Mouse (Mus musculus) lung, embryonic 15.5 days (tissue): ENCODE results near the gene Zfp963. TPM values are rescaled to one million over a fixed set of nuclear protein-coding genes. Genes with fewer than 3 reads are reported as not detected.

Source experiments
- ATAC-seq: fragments of 200-750 bp; cut with Nextera tagmentation; 2 replicates; pipeline ENCODE4 v1.8.0; 2017; ENCODE audit warnings: moderate number of reproducible peaks, borderline replicate concordance; ENCODE audit not compliant: low FRiP score, low TSS enrichment; ENCODE audit errors: extremely low read depth
- H3K27ac ChIP-seq: fragments of 300-500 bp; sonication (generic); 2 replicates; pipeline ENCODE4 v1.5.1; 2015; ENCODE audit warnings: moderate library complexity, mild to moderate bottlenecking, inconsistent platforms
- H3K27me3 ChIP-seq: fragments of 300-500 bp; sonication (generic); 2 replicates; pipeline ENCODE4 v1.6.1; 2015; ENCODE audit warnings: inconsistent platforms
- H3K36me3 ChIP-seq: fragments of 300-500 bp; sonication (generic); 2 replicates; pipeline ENCODE4 v1.6.1; 2015; ENCODE audit warnings: inconsistent platforms
- H3K4me1 ChIP-seq: fragments of 300-500 bp; sonication (generic); 2 replicates; pipeline ENCODE4 v1.6.1; 2015; ENCODE audit warnings: inconsistent platforms
- H3K4me2 ChIP-seq: fragments of 300-500 bp; sonication (generic); 2 replicates; pipeline ENCODE4 v1.6.1; 2015; ENCODE audit warnings: inconsistent platforms, mild to moderate bottlenecking, moderate library complexity
- H3K4me3 ChIP-seq: fragments of 300-500 bp; sonication (generic); 2 replicates; pipeline ENCODE4 v1.5.1; 2015; ENCODE audit warnings: mild to moderate bottlenecking, inconsistent platforms
- H3K9ac ChIP-seq: fragments of 300-500 bp; sonication (generic); 2 replicates; pipeline ENCODE4 v1.6.1; 2015; ENCODE audit warnings: inconsistent platforms
- H3K9me3 ChIP-seq: fragments of 300-500 bp; sonication (generic); 2 replicates; pipeline ENCODE4 v1.6.1; 2016; ENCODE audit warnings: inconsistent platforms
- WGBS: fragments of 180-500 bp; shearing (Covaris S2); methylation state at CpG from one replicate; pipeline ENCODE4 v1.1.7; 2015; 5-methylcytosine and 5-hydroxymethylcytosine counted together
- polyA plus RNA-seq: library from polyadenylated mRNA; unstranded; fragments of >200 nt; fragmentation: Nextera tagmentation; extraction: Ambion mirVana; gene quantifications from 2 replicates; pipeline ENCODE4 v1.2.1, GENCODE M21; 2015

The Zfp963 gene
- polyA plus RNA-seq, 1 experiment from 2014 or later, result 6.6 TPM

DNA sequence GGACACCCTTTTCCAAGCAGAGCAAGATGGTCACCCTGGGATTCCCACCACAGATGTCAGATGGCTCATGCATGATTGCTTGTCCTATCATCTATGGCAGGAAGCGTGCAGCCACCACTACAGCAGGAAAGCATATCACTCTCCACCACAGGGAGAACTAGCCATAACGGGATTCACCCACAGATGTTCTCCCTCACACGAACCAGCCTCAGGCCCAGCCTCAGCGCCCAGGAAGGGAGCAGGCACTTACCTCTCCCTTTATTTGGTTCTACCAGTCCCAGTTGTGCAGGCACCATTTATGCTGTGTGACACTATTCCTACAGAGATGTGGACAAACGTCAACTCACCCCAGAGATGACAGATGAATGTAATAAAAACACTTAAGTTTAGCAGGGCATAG is 39.3 kb upstream of the Zfp963 start:
- Histone ChIP-seq H3K4me2 (no peak overlapping the region), H3K4me1 (peaks cover 23% of the 10 kb centered on the region), H3K9ac (no peak overlapping the region), H3K36me3 (peaks cover 10% of the 10 kb centered on the region), H3K9me3 (no peaks in the 10 kb centered on the region), H3K27me3 (no peaks in the 10 kb centered on the region), H3K27ac (no peak overlapping the region), H3K4me3 (no peak overlapping the region)
- no peak for ATAC-seq
- 89% methylated on average over 5 of the region's 5 CpGs for WGBS

GRCm38 (mm10) chr8:69777111-69777510 is 27.3 kb upstream of the Zfp963 start:
- Histone ChIP-seq H3K9ac (no peak overlapping the region), H3K4me3 (no peak overlapping the region), H3K4me2 (no peak overlapping the region), H3K27me3 (no peaks in the 10 kb centered on the region), H3K27ac (no peak overlapping the region), H3K4me1 (peaks cover 9% of the 10 kb centered on the region; the same call in 1 of the 2 replicates), H3K9me3 (no peaks in the 10 kb centered on the region), H3K36me3 (no peaks in the 10 kb centered on the region)
- WGBS, result 56% methylated on average over 11 of the region's 12 CpGs
- ATAC-seq, result no peak

- WGBS, result 46% methylated on average over 2 of the region's 2 CpGs
- Histone ChIP-seq H3K9me3 (no peaks in the 10 kb centered on the region), H3K27ac (peak overlapping the region; percentile 100), H3K27me3 (no peaks in the 10 kb centered on the region), H3K36me3 (peaks cover 6% of the 10 kb centered on the region; the same call in 1 of the 2 replicates), H3K4me3 (peak overlapping the region; percentile 90), H3K4me1 (peaks cover 9% of the 10 kb centered on the region; the same call in 1 of the 2 replicates), H3K9ac (no peak overlapping the region), H3K4me2 (peak overlapping the region; percentile 43)
- peak; percentile 3; the same call in 1 of the 2 replicates for ATAC-seq
Measured at GRCm38 (mm10) chr8:69775149-69775534, 25.4 kb upstream of the Zfp963 start.

GRCm38 (mm10) chr8:69774503-69775148 is 24.9 kb upstream of the Zfp963 start, which contains the start of gene Gm20422:
Gene Gm20422 (minus strand): TSS chr8:69774886.
- Histone ChIP-seq H3K4me3 (peak within 1 kb of the TSS; percentile 90), H3K27ac (peak within 1 kb of the TSS; percentile 100), H3K9ac (peak within 1 kb of the TSS; percentile 98), H3K4me2 (peak within 1 kb of the TSS; percentile 63), H3K9me3 (no peaks in the 10 kb centered on the region), H3K36me3 (peaks cover 9% of the 10 kb centered on the region; the same call in 1 of the 2 replicates), H3K4me1 (peaks cover 9% of the 10 kb centered on the region; the same call in 1 of the 2 replicates), H3K27me3 (no peaks in the 10 kb centered on the region)
- ATAC-seq, result peak; percentile 100
- WGBS, result under 1% methylated on average over 37 of the region's 41 CpGs

GRCm38 (mm10) chr8:69772106-69772505 is 22.3 kb upstream of the Zfp963 start:
- WGBS, result 79% methylated on average over 2 of the region's 2 CpGs
- Histone ChIP-seq H3K4me3 (no peak overlapping the region), H3K4me1 (peaks cover 9% of the 10 kb centered on the region; the same call in 1 of the 2 replicates), H3K27me3 (no peaks in the 10 kb centered on the region), H3K9ac (no peak overlapping the region), H3K9me3 (no peaks in the 10 kb centered on the region), H3K36me3 (peaks cover 35% of the 10 kb centered on the region), H3K27ac (no peak overlapping the region), H3K4me2 (no peak overlapping the region)
- no peak for ATAC-seq

GRCm38 (mm10) chr8:69771221-69771620 is 21.5 kb upstream of the Zfp963 start:
- no peak for ATAC-seq
- no peaks in the 10 kb centered on the region for H3K27me3 ChIP-seq
- 0 out of 2 replicates have a peak, but pooled peaks cover 4% of the 10 kb centered on the region for H3K9me3 ChIP-seq
- H3K36me3 ChIP-seq, result peaks cover 43% of the 10 kb centered on the region
- no peak overlapping the region for H3K4me3 ChIP-seq
- H3K9ac ChIP-seq, result no peak overlapping the region
- H3K27ac ChIP-seq, result no peak overlapping the region
- H3K4me1 ChIP-seq, result peaks cover 9% of the 10 kb centered on the region; the same call in 1 of the 2 replicates
- no peak overlapping the region for H3K4me2 ChIP-seq
- 80% methylated on average over 9 of the region's 9 CpGs for WGBS

DNA sequence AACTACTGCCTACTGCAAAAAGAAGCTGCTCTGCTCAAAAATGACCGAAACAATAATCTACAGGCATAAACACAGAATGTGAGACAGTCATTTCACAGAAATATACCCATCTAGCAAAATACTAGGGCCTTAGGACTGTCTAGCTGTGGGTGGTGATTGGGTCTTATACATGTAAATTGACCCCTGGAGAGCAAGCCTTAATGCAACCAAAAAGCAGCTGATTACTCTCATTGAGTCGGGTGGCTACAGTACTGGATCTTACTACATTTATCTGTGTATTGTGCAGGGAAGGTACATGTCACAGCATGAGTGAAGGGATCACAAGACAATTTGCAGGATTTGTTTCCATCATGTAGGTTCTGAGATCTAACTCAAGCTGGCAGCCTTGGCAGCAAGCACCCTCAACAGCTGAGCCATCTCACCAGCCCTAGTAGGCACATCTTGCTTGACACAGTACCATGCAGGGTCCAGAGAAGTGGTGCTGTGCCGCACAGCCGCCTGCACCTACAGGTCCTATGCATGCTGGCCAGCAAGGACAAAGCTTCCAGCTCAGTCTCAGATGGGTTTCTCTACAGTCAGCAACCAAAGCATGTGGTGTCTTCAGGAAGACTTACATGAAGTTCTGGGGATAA is 12.2 kb upstream of the Zfp963 start:
- peaks cover 66% of the 10 kb centered on the region for H3K36me3 ChIP-seq
- no peak for ATAC-seq
- 87% methylated on average over 4 of the region's 4 CpGs for WGBS
- H3K4me3 ChIP-seq, result no peak overlapping the region
- no peak overlapping the region for H3K9ac ChIP-seq
- 0 out of 2 replicates have a peak, but pooled peaks cover 8% of the 10 kb centered on the region for H3K9me3 ChIP-seq
- no peaks in the 10 kb centered on the region for H3K4me1 ChIP-seq
- no peaks in the 10 kb centered on the region for H3K27me3 ChIP-seq
- no peak overlapping the region for H3K27ac ChIP-seq
- H3K4me2 ChIP-seq, result no peak overlapping the region

DNA sequence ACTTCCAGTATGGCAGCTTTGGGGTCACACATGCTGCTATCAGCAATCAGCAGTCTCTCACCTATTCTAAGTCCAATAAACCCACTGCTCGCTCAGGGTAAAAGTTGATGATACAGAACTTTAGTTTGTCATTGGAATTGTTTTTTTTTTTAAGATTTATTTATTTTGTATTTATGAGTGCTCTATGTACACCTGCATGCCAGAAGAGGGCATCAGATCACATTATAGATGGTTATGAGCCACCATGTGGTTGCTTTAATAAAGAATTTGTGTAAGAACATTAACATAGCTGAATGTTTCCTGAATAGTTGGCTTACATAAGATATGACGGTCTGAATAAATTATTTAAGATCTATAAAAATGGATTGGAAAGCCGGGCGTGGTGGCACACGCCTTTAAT is 8.5 kb upstream of the Zfp963 start:
- Histone ChIP-seq H3K9me3 (no peaks in the 10 kb centered on the region), H3K9ac (no peak overlapping the region), H3K27me3 (no peaks in the 10 kb centered on the region), H3K27ac (no peak overlapping the region), H3K4me1 (no peaks in the 10 kb centered on the region), H3K36me3 (peaks cover 41% of the 10 kb centered on the region), H3K4me2 (no peak overlapping the region), H3K4me3 (no peak overlapping the region)
- no peak for ATAC-seq
- 95% methylated on average over 5 of the region's 5 CpGs for WGBS

- Histone ChIP-seq H3K27ac (no peak overlapping the region), H3K9ac (no peak overlapping the region)
- WGBS, result 83% methylated on average over 2 of the region's 2 CpGs
Measured at GRCm38 (mm10) chr8:69752437-69752836, 2.7 kb upstream of the Zfp963 start.

GRCm38 (mm10) chr8:69741231-69741630 is 8.5 kb downstream of the Zfp963 start:
- WGBS, result 79% methylated on average over 2 of the region's 2 CpGs
- ATAC-seq, result no peak

More at GRCm38 (mm10) chr8:69752437-69752836, 2.7 kb upstream of the Zfp963 start:
- no peaks in the 10 kb centered on the region for H3K9me3 ChIP-seq
- H3K4me3 ChIP-seq, result no peak overlapping the region
- no peak for ATAC-seq
- H3K4me2 ChIP-seq, result no peak overlapping the region
- 0 out of 2 replicates have a peak, but pooled peaks cover 7% of the 10 kb centered on the region for H3K4me1 ChIP-seq
- H3K27me3 ChIP-seq, result no peaks in the 10 kb centered on the region
- peaks cover 12% of the 10 kb centered on the region for H3K36me3 ChIP-seq

DNA sequence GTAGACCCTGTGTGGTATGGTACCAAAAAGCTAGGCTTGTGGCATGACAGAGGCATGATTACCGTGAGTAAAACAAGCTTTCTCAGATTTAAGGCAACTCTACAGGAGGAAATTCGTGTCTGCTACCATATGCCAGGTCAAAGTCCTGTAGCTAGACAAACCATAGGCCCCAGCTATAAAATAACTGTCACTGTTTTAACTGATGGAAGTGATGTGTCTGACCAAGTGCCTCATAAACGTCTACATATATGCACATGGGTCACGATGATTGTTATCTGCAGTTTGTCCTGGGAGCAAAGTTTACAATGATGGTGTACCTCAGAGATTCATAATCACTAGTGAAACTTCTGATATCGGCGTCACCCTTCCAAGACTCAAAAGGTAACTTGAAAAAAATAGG is 9.0 kb downstream of the Zfp963 start:
- Histone ChIP-seq H3K9ac (no peak overlapping the region), H3K36me3 (peaks cover 19% of the 10 kb centered on the region), H3K27me3 (no peaks in the 10 kb centered on the region), H3K9me3 (no peaks in the 10 kb centered on the region), H3K4me2 (no peak overlapping the region), H3K4me3 (no peak overlapping the region), H3K27ac (no peak overlapping the region), H3K4me1 (no peaks in the 10 kb centered on the region)
- no peak for ATAC-seq
- 82% methylated on average over 6 of the region's 6 CpGs for WGBS

More at GRCm38 (mm10) chr8:69741231-69741630, 8.5 kb downstream of the Zfp963 start:
- H3K36me3 ChIP-seq, result peaks cover 19% of the 10 kb centered on the region
- H3K4me3 ChIP-seq, result no peak overlapping the region
- H3K9me3 ChIP-seq, result no peaks in the 10 kb centered on the region
- H3K27ac ChIP-seq, result no peak overlapping the region
- no peaks in the 10 kb centered on the region for H3K27me3 ChIP-seq
- no peaks in the 10 kb centered on the region for H3K4me1 ChIP-seq
- no peak overlapping the region for H3K9ac ChIP-seq
- H3K4me2 ChIP-seq, result no peak overlapping the region

DNA sequence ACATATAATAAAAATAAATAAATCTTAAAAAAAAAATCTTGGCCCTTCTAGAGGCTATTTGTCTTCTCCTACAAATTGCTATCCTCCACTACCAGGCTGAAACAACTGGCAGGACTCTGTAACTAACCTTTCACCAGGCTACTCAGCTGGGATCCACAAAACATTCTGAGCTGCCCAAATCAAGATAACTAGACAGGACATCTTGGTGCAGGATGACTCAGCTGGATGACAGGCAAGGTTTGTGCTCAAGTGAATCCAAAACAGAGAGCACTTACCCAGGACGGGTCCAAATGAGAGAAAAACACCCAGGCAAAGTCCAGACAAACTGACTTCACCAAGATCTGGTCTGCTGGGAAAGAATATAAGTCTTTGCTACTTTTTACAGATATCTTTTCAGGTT is 14.3 kb downstream of the Zfp963 start:
- 72% methylated on average over 1 of the region's 1 CpGs for WGBS
- Histone ChIP-seq H3K9me3 (no peaks in the 10 kb centered on the region), H3K4me3 (no peak overlapping the region), H3K4me2 (no peak overlapping the region), H3K27me3 (no peaks in the 10 kb centered on the region), H3K4me1 (no peaks in the 10 kb centered on the region), H3K9ac (no peak overlapping the region), H3K27ac (no peak overlapping the region), H3K36me3 (no peaks in the 10 kb centered on the region)
- no peak for ATAC-seq
